Mouse (Mus musculus) forebrain, embryonic 11.5 days (tissue): ENCODE results near the gene Snx8. TPM values are rescaled to one million over a fixed set of nuclear protein-coding genes. Genes with fewer than 3 reads are reported as not detected.

Source experiments
- ATAC-seq: fragments of 200-750 bp; cut with Nextera tagmentation; replicated peaks from 2 replicates; pipeline ENCODE4 v1.8.0; 2017; ENCODE audit warnings: moderate TSS enrichment; ENCODE audit not compliant: low FRiP score
- DNase-seq: peaks from one replicate; pipeline ENCODE4 v3.0.0-alpha.2; 2017; ENCODE audit warnings: low spot score
- H3K27ac ChIP-seq: fragments of 300-500 bp; sonication (generic); 2 replicates; pipeline ENCODE4 v1.5.1; 2014; ENCODE audit warnings: low read depth, low read length
- H3K27me3 ChIP-seq: fragments of 300-500 bp; sonication (generic); 2 replicates; pipeline ENCODE4 v1.6.1; 2014; ENCODE audit warnings: mild to moderate bottlenecking, low read length, mixed read lengths; ENCODE audit not compliant: control insufficient read depth, insufficient read depth
- H3K36me3 ChIP-seq: fragments of 300-500 bp; sonication (generic); 2 replicates; pipeline ENCODE4 v1.6.1; 2014; ENCODE audit warnings: mild to moderate bottlenecking, low read length, moderate library complexity, mixed read lengths; ENCODE audit not compliant: control insufficient read depth, insufficient read depth
- H3K4me1 ChIP-seq: fragments of 300-500 bp; sonication (generic); replicated peaks from 2 replicates; pipeline ENCODE4 v1.6.1; 2014; ENCODE audit warnings: low read length, mixed read lengths; ENCODE audit not compliant: control insufficient read depth, insufficient read depth
- H3K4me2 ChIP-seq: fragments of 300-500 bp; sonication (generic); 2 replicates; pipeline ENCODE4 v1.6.1; 2014; ENCODE audit warnings: low read depth, mild to moderate bottlenecking, low read length, moderate library complexity, mixed read lengths; ENCODE audit not compliant: severe bottlenecking
- H3K4me3 ChIP-seq: fragments of 300-500 bp; sonication (generic); 2 replicates; pipeline ENCODE4 v1.5.1; 2014; ENCODE audit warnings: low read depth, low read length
- H3K9ac ChIP-seq: fragments of 300-500 bp; sonication (generic); 2 replicates; pipeline ENCODE4 v1.6.1; 2014; ENCODE audit warnings: low read length
- H3K9me3 ChIP-seq: fragments of 300-500 bp; sonication (generic); 2 replicates; pipeline ENCODE4 v1.6.1; 2016; ENCODE audit warnings: low read length, mixed read lengths; ENCODE audit not compliant: control insufficient read depth
- WGBS: fragments of 180-500 bp; shearing (Covaris S2); extraction: QIAGEN DNeasy Blood & Tissue Kit; methylation state at CpG from one replicate; pipeline ENCODE4 v1.1.7; 2014; 5-methylcytosine and 5-hydroxymethylcytosine counted together
- polyA plus RNA-seq: library from polyadenylated mRNA; unstranded; fragments of >200 nt; fragmentation: Nextera tagmentation; extraction: Ambion mirVana; gene quantifications from 2 replicates; pipeline ENCODE4 v1.2.1, GENCODE M21; 2014

Gene Snx8
- polyA plus RNA-seq, 1 experiment from 2014 or later = 10.6 TPM

DNA sequence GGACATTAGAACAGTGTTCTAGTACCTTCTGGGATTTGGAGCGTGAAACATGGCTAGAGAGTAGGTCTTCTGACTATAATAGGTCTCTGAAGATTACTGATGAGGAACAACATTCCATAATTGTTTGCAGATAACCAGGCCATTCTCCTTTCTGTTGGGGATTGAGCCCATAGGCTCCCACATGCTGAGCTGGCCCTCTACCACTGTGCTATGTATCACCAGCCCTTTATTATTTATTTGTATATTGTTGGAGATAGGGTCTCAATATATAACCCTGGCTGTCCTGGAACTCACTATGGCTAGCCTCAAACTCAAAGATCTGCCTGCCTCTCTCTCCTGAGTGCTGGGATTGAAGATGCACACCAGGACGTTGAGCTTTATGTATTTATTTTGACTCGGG lies 585 bp upstream of the Snx8 start:
- Histone ChIP-seq H3K27me3 (no peaks in the 10 kb centered on the region), H3K36me3 (no peaks in the 10 kb centered on the region), H3K4me2 (peak overlapping the region; percentile 57), H3K4me1 (0 out of 2 replicates have a peak, but pooled peaks cover 2% of the 10 kb centered on the region), H3K9me3 (no peaks in the 10 kb centered on the region), H3K4me3 (peak overlapping the region; percentile 44), H3K9ac (peak overlapping the region; percentile 57), H3K27ac (no peak overlapping the region)
- WGBS = 63% methylated on average over 3 of the region's 3 CpGs
- DNase-seq (no peak), ATAC-seq (peak; percentile 15; the same call in 1 of the 2 replicates)

DNA sequence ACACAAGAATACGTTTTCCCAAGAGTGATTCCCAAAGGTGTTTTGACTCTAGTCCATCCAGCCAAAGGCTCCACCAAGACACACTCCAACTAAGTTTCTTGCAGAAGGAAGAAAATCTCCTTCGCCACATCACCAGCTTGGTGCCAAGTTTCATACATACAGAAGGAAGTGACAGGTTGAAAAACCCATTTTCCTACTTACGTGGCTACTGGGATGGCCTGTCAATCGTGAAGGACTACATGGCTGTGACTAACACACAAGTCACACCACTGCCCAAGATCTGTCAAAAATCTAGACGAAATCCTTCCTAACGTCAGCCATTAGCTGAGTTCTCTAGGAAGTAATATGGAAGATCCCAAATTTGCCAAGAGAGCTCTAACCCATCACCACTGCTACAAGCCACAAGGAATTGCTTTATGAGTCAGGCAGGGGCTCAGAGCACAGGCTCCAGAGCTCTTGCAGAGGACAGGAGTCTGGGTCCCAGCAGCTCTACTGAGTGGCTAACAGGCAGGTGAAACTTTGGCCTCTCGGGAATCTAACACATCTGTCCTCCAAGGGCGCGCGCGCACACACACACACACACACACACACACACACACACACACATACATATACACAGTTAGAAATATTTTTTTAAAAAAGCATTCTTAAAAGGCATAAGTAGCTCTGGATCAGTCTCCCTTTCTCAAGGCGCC lies 1.1 kb downstream of the Snx8 start:
- peak overlapping the region; percentile 57 for H3K9ac ChIP-seq
- WGBS = 77% methylated on average over 12 of the region's 12 CpGs
- H3K27ac ChIP-seq = no peak overlapping the region
- ATAC-seq (no peak), DNase-seq (no peak)
- H3K27me3 ChIP-seq = no peaks in the 10 kb centered on the region
- peaks cover 5% of the 10 kb centered on the region; the same call in 1 of the 2 replicates for H3K4me1 ChIP-seq
- peak overlapping the region; percentile 57 for H3K4me2 ChIP-seq
- no peaks in the 10 kb centered on the region for H3K9me3 ChIP-seq
- H3K4me3 ChIP-seq = peak overlapping the region; percentile 44
- no peaks in the 10 kb centered on the region for H3K36me3 ChIP-seq

DNA sequence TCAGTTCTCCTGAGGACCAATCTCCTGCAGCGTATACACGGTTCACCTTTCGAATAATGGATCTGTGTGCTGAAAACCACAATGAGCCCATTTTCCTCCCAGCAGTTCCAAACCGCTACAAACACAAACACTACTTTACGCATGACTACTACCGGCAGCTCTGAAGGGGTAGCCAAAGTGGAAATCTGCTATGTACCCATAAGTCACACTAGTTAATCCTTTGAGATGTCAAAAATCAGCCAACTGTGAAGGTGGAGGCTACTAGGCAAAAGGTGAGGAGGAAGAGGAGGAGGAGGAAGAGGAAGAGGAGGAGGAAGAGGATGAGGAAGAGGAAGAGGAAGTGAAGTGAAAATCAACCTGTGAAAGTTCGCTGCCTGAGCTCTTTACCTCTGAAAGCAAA lies 1.8 kb downstream of the Snx8 start:
- DNase-seq = no peak
- Histone ChIP-seq H3K36me3 (no peaks in the 10 kb centered on the region), H3K27ac (no peak overlapping the region), H3K9me3 (no peaks in the 10 kb centered on the region), H3K4me3 (no peak overlapping the region), H3K4me1 (peaks cover 5% of the 10 kb centered on the region; the same call in 1 of the 2 replicates), H3K9ac (no peak overlapping the region), H3K4me2 (no peak overlapping the region), H3K27me3 (no peaks in the 10 kb centered on the region)
- WGBS = 87% methylated on average over 7 of the region's 7 CpGs
- ATAC-seq = no peak

DNA sequence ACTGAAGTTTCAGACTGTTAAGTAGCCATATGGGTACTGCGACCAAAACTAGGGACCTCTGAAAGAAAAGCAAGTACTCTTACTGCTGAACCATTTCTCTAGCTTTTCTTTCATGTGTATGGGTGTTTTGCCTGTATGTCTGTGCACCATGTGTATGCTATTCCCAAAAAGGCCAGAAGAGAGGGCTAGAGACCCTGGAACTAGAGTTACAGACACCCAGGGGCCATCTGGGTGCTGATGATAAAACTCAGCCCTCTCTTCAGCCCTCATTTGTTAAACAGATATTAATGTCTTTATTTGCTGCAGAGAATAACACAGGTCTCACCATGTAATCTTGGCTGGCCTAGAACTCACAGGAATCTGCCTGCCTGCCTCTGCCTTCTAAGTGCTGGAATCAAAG lies 4.6 kb downstream of the Snx8 start:
- no peak for DNase-seq
- Histone ChIP-seq H3K4me1 (peaks cover 5% of the 10 kb centered on the region; the same call in 1 of the 2 replicates), H3K27ac (no peak overlapping the region), H3K36me3 (no peaks in the 10 kb centered on the region), H3K9ac (no peak overlapping the region), H3K4me2 (no peak overlapping the region), H3K9me3 (no peaks in the 10 kb centered on the region), H3K27me3 (no peaks in the 10 kb centered on the region), H3K4me3 (no peak overlapping the region)
- WGBS = 80% methylated on average over 1 of the region's 1 CpGs
- ATAC-seq = no peak

DNA sequence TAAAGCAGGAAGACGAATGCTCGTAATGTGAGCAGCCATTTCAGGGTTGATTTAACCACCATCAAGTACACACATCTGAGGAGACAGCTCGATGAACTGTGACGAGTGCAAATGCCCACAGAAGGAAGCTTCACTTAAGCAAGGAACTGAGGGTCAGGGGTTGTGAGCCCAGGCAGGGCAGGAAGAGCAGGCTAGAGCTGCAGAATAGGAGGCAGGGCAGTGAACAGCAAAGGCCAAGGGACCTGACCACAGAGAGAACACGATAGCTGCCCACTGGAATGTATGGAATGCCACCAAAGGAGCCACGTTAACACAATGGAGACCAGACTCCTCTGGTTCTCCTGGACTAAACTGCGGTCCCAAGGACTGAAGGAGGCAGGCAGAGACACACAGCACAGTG lies 5.5 kb downstream of the Snx8 start:
- H3K36me3 ChIP-seq = no peaks in the 10 kb centered on the region
- no peak overlapping the region for H3K4me2 ChIP-seq
- ATAC-seq = no peak
- peaks cover 4% of the 10 kb centered on the region; the same call in 1 of the 2 replicates for H3K4me1 ChIP-seq
- no peaks in the 10 kb centered on the region for H3K27me3 ChIP-seq
- 0 out of 2 replicates have a peak overlapping the region, but pooled peaks have one; percentile 7 for H3K27ac ChIP-seq
- DNase-seq = no peak
- 22% methylated on average over 7 of the region's 7 CpGs for WGBS
- H3K4me3 ChIP-seq = no peak overlapping the region
- peak overlapping the region; percentile 16; the same call in 1 of the 2 replicates for H3K9ac ChIP-seq
- no peaks in the 10 kb centered on the region for H3K9me3 ChIP-seq

DNA sequence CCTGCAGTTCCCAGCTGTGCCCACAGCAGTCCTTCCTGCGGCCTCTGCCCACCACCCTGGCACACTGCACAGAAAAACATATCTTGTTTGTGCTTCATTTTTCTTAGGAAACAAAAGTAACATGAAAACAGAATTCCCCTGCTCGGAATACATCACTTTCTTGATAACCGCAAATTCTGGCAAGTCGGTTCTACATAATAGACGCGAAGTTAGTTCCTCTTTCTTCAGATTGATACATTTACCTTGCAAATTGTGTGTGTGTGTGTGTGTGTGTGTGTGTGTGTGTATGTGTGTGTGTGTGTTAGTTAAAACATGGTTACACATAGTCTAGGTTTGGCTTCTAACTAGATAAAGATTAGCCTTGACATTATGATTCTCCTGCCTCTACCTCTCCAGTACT lies 6.4 kb downstream of the Snx8 start:
- DNase-seq (no peak), ATAC-seq (no peak)
- Histone ChIP-seq H3K4me2 (no peak overlapping the region), H3K27me3 (no peaks in the 10 kb centered on the region), H3K9ac (no peak overlapping the region), H3K36me3 (no peaks in the 10 kb centered on the region), H3K4me3 (no peak overlapping the region), H3K27ac (no peak overlapping the region), H3K9me3 (no peaks in the 10 kb centered on the region), H3K4me1 (peaks cover 4% of the 10 kb centered on the region; the same call in 1 of the 2 replicates)
- WGBS = 93% methylated on average over 6 of the region's 6 CpGs

DNA sequence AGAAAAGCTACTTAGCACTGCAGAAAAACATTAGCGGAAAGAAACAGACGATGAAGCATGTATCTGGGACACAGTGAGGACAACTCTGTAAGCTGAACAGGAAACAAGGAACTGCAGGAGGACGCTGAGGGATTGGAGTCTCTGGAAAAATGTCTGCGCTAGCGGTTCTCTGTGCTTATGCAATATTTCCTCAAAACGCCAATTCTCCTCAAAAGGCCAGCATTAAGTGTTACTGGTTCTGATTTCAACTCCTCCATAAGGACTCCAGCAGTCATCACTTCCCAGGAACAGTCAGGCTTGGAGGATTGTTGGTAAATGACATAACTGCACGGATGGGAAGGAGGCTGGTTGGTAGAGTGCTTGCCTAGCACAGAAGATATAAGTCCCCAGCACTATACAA lies 7.9 kb downstream of the Snx8 start:
- Histone ChIP-seq H3K4me1 (peaks cover 4% of the 10 kb centered on the region; the same call in 1 of the 2 replicates), H3K9ac (no peak overlapping the region), H3K27me3 (no peaks in the 10 kb centered on the region), H3K9me3 (no peaks in the 10 kb centered on the region), H3K27ac (no peak overlapping the region), H3K4me2 (no peak overlapping the region), H3K36me3 (no peaks in the 10 kb centered on the region), H3K4me3 (no peak overlapping the region)
- DNase-seq (no peak), ATAC-seq (no peak)
- WGBS = 91% methylated on average over 7 of the region's 7 CpGs

DNA sequence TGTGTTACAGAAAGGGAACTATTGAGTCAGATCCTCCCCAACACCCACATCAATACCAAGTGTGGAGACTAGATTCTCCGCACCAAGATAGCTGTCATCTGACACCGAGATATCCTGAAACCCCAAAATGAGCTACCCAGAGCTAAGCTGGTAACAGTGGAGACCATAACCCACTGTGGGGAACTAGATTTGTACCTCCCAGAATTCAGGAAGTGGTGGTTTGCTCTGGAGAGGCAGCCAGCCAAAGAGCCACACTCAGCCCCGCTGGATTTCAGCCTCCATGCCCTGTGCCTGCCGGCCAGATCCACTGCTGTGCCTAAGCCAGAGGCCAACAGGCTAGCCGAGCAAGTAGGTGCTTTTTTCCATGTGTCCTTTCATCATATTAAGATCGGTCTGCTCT lies 9.8 kb downstream of the Snx8 start:
- Histone ChIP-seq H3K4me3 (no peak overlapping the region), H3K27ac (no peak overlapping the region), H3K27me3 (no peaks in the 10 kb centered on the region), H3K9ac (no peak overlapping the region), H3K9me3 (no peaks in the 10 kb centered on the region), H3K4me1 (peaks cover 4% of the 10 kb centered on the region; the same call in 1 of the 2 replicates), H3K36me3 (no peaks in the 10 kb centered on the region), H3K4me2 (no peak overlapping the region)
- 74% methylated on average over 6 of the region's 6 CpGs for WGBS
- ATAC-seq (no peak), DNase-seq (no peak)
